Comparison of ENCODE assay signal across 13 mouse cellular contexts in the genomic region with DNA sequence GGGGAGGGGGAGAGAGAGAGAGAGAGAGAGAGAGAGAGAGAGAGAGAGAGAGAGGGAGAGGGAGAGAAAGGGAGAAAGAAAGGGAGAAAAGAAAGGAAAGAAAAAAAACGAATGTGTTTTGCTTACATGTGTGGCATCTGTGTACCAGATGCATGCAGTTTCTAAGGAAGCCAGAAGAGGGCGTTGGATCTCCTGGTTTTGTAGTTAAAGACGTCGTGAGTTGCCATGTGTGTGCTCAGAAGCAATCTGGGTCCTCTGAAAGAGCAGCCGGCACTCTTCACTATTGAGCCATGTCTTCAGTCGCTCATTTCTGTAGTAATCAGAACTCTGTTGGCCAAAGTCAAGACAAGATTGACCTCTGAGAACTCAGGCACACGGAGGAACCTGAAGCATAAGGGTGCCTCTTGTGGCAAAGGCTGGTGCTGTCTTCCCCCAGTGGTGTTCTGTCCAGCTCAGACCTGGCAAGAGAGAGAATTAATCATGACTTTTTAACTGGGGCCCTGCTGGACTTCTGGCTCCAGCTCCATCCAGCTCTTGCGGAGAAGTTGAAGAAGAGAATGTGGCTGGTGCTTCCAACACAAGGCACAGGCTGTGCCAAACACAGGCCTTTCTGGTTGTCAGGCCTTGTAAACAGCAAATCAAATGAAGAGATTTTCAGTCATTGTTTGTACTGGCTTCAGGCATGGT.
DNase-seq lines count a peak whose midpoint lies in the region; ATAC-seq lines count a peak whose summit lies in the region.
"Had no signal": no experiment of that assay in that cellular context is flagged by ENCODE, and none has a peak within 500 bp of the region (broad histone marks: within the 10 kb centered on the region; RNA-seq: fewer than 3 reads in every experiment).

No protein-coding gene starts in this region.

- ATAC-seq in forebrain, embryonic 11.5 days (replicated peaks; ENCODE audit: low FRiP score): no peak
- no peak for ATAC-seq in activated CD4-positive, CD25-positive, alpha-beta regulatory T cell, adult 4 months
- ATAC-seq: forebrain, embryonic 13.5 days; midbrain, embryonic 15.5 days had no signal

- no peak for DNase-seq in forebrain, embryonic 10.5 days (ENCODE audit: extremely low spot score, low spot score)
- DNase-seq in forebrain, embryonic 11.5 days (ENCODE audit: low spot score): no peak
- DNase-seq in kidney, adult 11 months: peak; percentile 28
- DNase-seq in kidney, postnatal 14 days: no peak
- DNase-seq in 416B (ENCODE audit: low read depth) (peak; percentile 44), R1 (ENCODE audit: low read depth, low spot score) (peak; percentile 84)
- DNase-seq in right cerebral cortex, postnatal 14 days: no peak
- DNase-seq: lung, postnatal 36 days; thymus, postnatal 36 days had no signal

- no peak overlapping the region for H3K4me3 ChIP-seq in forebrain, embryonic 10.5 days
- H3K4me3 ChIP-seq in forebrain, embryonic 11.5 days (ENCODE audit: low read depth, low read length): no peak overlapping the region
- H3K4me3 ChIP-seq: forebrain, embryonic 13.5 days; midbrain, embryonic 15.5 days had no signal

- H3K4me2 ChIP-seq in forebrain, embryonic 11.5 days (ENCODE audit: low read depth, low read length, severe bottlenecking): no peak overlapping the region
- H3K4me2 ChIP-seq: forebrain, embryonic 13.5 days; liver, embryonic 11.5 days; midbrain, embryonic 15.5 days had no signal

- 0 out of 2 replicates have a peak overlapping the region, but pooled peaks have one; percentile 76 for H3K27ac ChIP-seq in forebrain, embryonic 10.5 days
- no peak overlapping the region for H3K27ac ChIP-seq in forebrain, embryonic 11.5 days (ENCODE audit: low read depth, low read length)
- H3K27ac ChIP-seq: forebrain, embryonic 13.5 days had no signal

- 63% methylated on average over 8 of the region's 8 CpGs for WGBS in forebrain, embryonic 10.5 days
- 59% methylated on average over 8 of the region's 8 CpGs for WGBS in forebrain, embryonic 11.5 days

- peaks cover 80% of the 10 kb centered on the region for H3K27me3 ChIP-seq in forebrain, embryonic 10.5 days (ENCODE audit: poor library complexity, severe bottlenecking)
- H3K27me3 ChIP-seq in forebrain, embryonic 11.5 days (ENCODE audit: control insufficient read depth, insufficient read depth, low read length): peaks cover 13% of the 10 kb centered on the region; the same call in 1 of the 2 replicates
- H3K27me3 ChIP-seq: midbrain, embryonic 15.5 days had no signal

- no peaks in the 10 kb centered on the region for H3K9me3 ChIP-seq in forebrain, embryonic 10.5 days
- no peaks in the 10 kb centered on the region for H3K9me3 ChIP-seq in forebrain, embryonic 11.5 days (ENCODE audit: control insufficient read depth, low read length)
- H3K9me3 ChIP-seq: forebrain, embryonic 13.5 days; midbrain, embryonic 15.5 days had no signal

- no peak overlapping the region for H3K9ac ChIP-seq in forebrain, embryonic 11.5 days (ENCODE audit: low read length)
- H3K9ac ChIP-seq: forebrain, embryonic 13.5 days; midbrain, embryonic 15.5 days had no signal

- H3K36me3 ChIP-seq in forebrain, embryonic 10.5 days (replicated peaks): no peaks in the 10 kb centered on the region
- H3K36me3 ChIP-seq in forebrain, embryonic 11.5 days (ENCODE audit: control insufficient read depth, insufficient read depth, low read length): no peaks in the 10 kb centered on the region
- H3K36me3 ChIP-seq: midbrain, embryonic 15.5 days had no signal

- H3K4me1 ChIP-seq in forebrain, embryonic 10.5 days: peaks cover 75% of the 10 kb centered on the region
- H3K4me1 ChIP-seq in forebrain, embryonic 11.5 days (replicated peaks; ENCODE audit: control insufficient read depth, insufficient read depth, low read length): peaks cover 15% of the 10 kb centered on the region

Comparison
In these comparisons a context has a peak if more than half of its experiments do, and no peak if none do; other contexts are left out.
1. DNase-seq: peak in kidney, adult 11 months (single experiment), 416B (single experiment) and R1 (single experiment); none in forebrain, embryonic 10.5 days (single experiment), forebrain, embryonic 11.5 days (single experiment), kidney, postnatal 14 days (single experiment) and right cerebral cortex, postnatal 14 days (single experiment).